Mouse (Mus musculus) testis, postnatal 10 days (tissue): ENCODE data around the gene Il34.

Experiments used
- DNase-seq: peaks from one replicate; pipeline ENCODE4 v3.0.0; 2021; ENCODE audit warnings: low spot score

Gene Il34

DNA sequence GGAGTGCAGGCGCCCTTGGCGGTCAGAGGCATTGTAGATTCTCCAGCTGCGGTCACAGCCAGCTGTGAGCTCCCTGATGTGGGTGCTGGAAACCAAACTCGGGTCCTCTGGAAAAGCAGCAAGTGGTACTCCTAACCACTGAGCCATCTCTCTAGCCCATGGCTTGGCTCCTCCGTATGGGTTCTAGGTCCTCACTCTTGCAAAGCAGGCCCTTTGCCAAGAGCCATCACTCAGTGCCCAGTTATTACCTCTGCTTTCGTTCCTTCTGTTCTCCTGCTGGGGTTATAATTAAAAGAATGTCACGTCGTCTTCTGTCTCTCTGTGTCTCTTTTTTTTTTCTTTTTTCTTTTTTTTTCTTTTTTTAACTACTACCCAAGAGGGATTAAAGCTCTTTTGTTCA is 72.7 kb downstream of the Il34 start:
- no peak for DNase-seq

GRCm38 (mm10) chr8:110731346-110731859 is 74.3 kb downstream of the Il34 start:
- DNase-seq, result no peak

DNA sequence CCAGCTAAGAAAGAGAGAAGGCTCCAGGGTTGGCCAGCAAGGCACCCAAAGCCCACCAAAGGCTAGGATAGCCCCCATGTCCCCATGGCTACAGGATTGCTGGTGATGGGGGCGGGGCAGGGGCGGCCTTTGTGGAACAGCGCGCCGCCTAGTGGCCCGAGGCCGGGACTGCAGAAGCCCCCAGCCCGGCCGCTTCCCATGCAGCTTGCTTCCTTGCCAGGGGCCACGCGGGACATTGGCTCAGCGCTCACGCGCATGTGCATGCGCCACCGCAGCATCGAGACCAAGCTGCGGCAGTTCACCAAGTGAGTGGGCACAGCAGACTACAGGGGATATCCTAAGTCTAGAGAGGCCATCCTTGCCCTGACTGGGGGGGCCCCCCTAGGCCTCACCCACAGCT is 78.8 kb downstream of the Il34 start:
- peak; percentile 89 for DNase-seq

GRCm38 (mm10) chr8:110725084-110725838 is 80.5 kb downstream of the Il34 start:
- no peak for DNase-seq

DNA sequence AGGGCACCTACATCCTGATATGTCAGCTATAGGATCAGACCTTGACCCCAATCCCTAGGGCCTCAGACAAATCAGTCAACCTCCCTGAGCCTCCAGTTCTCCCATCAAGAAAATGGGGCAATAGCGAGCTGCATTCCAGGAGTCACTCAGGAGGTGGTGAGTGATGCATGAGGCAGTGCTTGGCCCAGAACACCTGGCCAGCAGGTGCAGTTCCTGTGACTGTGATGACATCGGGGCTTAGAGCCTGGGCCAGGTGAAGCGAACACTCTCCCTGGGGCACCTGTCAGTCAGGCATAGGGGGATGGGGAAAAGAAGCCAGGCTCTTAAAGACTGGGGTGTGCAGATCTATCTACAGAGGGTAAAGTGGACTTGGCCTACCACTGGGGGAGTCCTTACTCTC is 81.2 kb downstream of the Il34 start:
- no peak for DNase-seq

DNA sequence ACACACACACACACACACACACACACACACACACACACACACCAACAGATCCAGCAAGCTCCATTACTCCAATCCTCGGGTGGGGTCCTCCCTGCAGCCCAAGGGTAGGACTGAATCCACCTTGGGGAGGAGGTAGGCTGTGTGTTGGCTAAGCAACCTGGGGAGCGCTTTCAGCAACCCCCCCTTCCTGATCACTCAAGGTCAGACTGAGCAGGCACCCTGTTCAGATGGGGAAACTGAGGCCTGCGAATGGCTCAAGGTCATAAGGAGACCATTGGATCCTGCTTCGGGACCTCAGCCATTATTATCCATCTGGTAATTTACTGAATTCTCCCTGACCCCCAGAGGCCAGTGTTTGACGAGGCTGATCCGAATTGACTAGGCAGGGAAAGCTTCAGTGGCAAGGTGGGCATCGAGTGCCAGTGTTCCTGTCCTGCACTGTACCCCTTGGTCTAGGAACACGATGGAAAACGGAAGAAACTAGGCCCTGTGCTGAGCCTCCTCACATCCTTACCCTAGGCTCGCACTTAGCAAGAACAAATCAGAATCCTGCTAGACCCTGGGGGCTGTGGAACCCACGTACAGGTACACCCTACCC is 83.2 kb downstream of the Il34 start:
- no peak for DNase-seq

- peak; percentile 63 for DNase-seq
These were observed 83.9 kb downstream of the Il34 start for GRCm38 (mm10) chr8:110721606-110722413.

DNA sequence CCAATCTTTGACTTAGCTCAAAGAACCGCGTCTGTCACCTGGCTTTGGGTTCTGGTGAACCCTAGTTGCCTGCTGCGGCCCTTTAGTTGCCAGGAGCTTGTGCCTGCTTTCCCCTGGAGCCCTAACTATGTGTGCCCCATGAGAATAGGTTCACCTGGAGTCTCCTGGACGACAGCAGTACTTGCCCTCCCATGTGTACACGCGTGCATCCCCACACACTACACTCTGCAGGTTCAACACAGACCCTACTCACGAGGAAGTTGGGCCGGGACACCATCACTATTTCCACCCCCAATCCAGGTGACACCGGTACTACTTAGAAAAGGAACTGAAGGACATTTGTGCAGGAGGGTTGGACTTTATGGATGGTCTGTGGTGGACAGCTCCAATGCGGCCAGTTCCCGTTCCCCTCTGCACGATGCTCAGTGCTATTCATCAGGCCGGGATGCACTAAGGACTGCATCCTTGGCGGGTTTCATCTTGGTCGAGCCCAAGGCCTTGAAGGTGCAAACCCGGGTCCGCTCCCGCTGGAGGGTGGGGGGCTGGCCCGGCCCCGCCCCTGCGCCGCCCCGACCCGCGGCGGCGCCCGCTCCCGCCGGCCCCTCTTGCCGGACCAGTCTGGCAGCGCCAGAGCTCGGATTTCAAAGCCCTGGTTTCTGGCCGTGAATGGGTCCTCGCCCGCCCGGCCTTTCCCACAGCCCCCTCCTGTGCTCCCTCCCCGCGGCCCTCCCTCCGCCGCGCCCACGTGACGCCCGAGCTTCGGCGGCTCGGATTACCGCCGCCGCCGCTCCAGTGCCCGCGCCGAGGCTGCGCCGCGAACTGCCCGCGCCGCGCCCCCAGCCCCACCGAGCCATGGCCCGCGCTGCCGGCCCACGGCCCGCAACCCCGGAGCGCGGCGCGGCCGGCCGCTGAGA is 84.8 kb downstream of the Il34 start, which contains the start of gene Mtss1l:
Gene Mtss1l, plus strand, starts transcription at position 792 of the 914 bp plus-strand sequence.
- peak; percentile 85 for DNase-seq

- no peak for DNase-seq
These were observed 85.6 kb downstream of the Il34 start for GRCm38 (mm10) chr8:110719898-110720653.

DNA sequence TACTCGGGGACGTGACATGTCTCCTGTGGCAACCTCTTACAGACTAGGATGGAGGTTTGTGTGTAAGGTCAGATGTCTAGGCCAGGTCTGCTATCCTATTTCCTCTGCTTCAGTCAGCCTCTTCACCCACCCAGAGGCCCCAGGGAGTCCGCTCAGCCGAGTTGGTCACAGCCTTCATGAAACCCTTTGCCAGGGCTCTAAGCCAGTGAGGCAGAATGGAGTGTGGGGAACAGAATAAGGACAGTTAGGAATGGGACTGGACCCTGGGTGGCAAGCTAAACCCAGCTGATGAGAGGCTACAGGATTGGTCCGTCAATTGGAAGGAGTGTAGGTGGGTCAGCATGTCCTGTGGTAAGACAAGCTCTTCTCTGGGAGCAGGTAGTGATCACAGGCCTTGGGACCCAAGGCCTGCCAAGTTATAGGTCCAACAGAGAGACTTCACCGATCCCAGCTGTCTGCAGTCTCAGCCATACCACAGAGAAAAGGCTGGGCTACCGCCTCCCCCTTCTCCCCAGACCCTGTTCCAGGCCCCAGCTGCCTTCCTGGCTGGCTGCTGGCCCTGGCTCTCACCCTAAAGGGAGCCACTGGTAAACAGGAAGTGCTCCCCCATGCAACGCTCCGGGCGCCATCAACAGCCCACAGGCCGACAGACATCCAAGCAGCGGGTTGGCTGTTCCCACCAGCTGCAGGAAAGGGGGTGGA is 86.6 kb downstream of the Il34 start:
- peak; percentile 62 for DNase-seq

GRCm38 (mm10) chr8:110718209-110718968 is 87.3 kb downstream of the Il34 start:
- no peak for DNase-seq

GRCm38 (mm10) chr8:110717131-110717530 is 88.6 kb downstream of the Il34 start:
- DNase-seq, result no peak

DNA sequence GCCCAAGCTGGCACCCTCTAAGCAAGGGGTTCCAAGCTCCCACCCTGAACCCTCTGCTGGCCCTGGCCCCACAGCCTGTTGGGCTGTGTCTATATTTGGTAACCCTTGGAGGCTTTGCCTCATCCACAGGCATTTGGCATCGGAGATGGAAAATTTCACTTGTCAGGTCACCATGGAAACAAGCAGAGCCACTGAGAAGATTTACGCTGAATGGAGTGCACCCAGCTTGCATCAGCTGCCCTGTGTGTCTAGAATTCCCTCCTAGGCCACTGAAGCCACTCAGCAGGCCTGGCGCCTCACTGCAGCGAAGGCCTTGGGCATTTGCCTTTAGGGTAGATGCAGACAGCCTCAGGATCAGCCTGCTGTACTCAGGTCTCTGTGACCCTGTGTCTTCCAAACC is 89.6 kb downstream of the Il34 start:
- no peak for DNase-seq

- DNase-seq, result no peak
These were observed 90.8 kb downstream of the Il34 start for GRCm38 (mm10) chr8:110714827-110715519.

- no peak for DNase-seq
These were observed 92.7 kb downstream of the Il34 start for GRCm38 (mm10) chr8:110713073-110713472.

GRCm38 (mm10) chr8:110711271-110711934 is 94.3 kb downstream of the Il34 start:
- no peak for DNase-seq

GRCm38 (mm10) chr8:110710593-110710992 is 95.1 kb downstream of the Il34 start:
- no peak for DNase-seq

DNA sequence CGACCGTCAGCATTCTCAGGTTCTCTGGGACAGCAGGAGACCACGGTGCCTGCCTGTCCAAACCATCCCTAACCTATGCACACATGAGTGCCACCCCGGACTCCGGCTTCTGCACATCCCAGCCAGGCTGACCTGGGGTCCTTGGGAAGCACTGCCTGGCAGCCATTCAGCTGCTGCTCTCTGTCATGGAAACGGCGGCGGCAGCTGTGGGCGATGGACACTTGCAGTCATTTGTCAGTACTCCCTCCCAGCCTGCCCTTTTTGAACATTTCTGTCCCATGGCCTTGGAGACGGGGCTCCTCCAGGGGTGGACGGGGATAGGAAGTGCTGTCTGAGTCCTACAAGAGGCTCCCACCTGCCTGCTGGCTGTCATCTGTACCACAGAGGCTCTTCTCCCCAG is 97.3 kb downstream of the Il34 start:
- DNase-seq, result no peak
